Mouse (Mus musculus) right cerebral cortex, adult 18-20 months (tissue): ENCODE results near the gene Dennd1a.

ENCODE experiments used
- DNase-seq: peaks from one replicate; pipeline ENCODE4 v3.0.0; 2022; ENCODE audit warnings: mixed read lengths

The Dennd1a gene

GRCm38 (mm10) chr2:38223759-38224158, 63.4 kb downstream of the Dennd1a start:
- no peak for DNase-seq

- DNase-seq: no peak
Observed at GRCm38 (mm10) chr2:38221461-38221860, 65.7 kb downstream of the Dennd1a start.

- no peak for DNase-seq
Observed at GRCm38 (mm10) chr2:38220687-38221435, 66.3 kb downstream of the Dennd1a start.

GRCm38 (mm10) chr2:38219666-38220065, 67.5 kb downstream of the Dennd1a start:
- DNase-seq: no peak

GRCm38 (mm10) chr2:38213041-38213440, 74.1 kb downstream of the Dennd1a start:
- no peak for DNase-seq

- DNase-seq: no peak
Observed at GRCm38 (mm10) chr2:38211426-38211825, 75.8 kb downstream of the Dennd1a start.

- DNase-seq: no peak
Observed at GRCm38 (mm10) chr2:38207752-38208151, 79.4 kb downstream of the Dennd1a start.

- no peak for DNase-seq
Observed at GRCm38 (mm10) chr2:38205281-38205680, 81.9 kb downstream of the Dennd1a start.

- no peak for DNase-seq
Observed at GRCm38 (mm10) chr2:38204696-38205095, 82.5 kb downstream of the Dennd1a start.

- no peak for DNase-seq
Observed at GRCm38 (mm10) chr2:38198072-38198471, 89.1 kb downstream of the Dennd1a start.

GRCm38 (mm10) chr2:38196199-38197060, 90.8 kb downstream of the Dennd1a start:
- DNase-seq: no peak

GRCm38 (mm10) chr2:38192007-38192406, 95.2 kb downstream of the Dennd1a start:
- DNase-seq: no peak

- no peak for DNase-seq
Observed at GRCm38 (mm10) chr2:38191601-38192000, 95.6 kb downstream of the Dennd1a start.

GRCm38 (mm10) chr2:38186438-38186837, 100.8 kb downstream of the Dennd1a start:
- DNase-seq: no peak

GRCm38 (mm10) chr2:38184977-38185376, 102.2 kb downstream of the Dennd1a start:
- DNase-seq: no peak

GRCm38 (mm10) chr2:38183881-38184280, 103.3 kb downstream of the Dennd1a start:
- no peak for DNase-seq

GRCm38 (mm10) chr2:38182283-38182682, 104.9 kb downstream of the Dennd1a start:
- DNase-seq: no peak

GRCm38 (mm10) chr2:38177583-38177978, 109.6 kb downstream of the Dennd1a start:
- DNase-seq: no peak

GRCm38 (mm10) chr2:38176870-38177582, 110.2 kb downstream of the Dennd1a start:
- no peak for DNase-seq

- no peak for DNase-seq
Observed at GRCm38 (mm10) chr2:38175276-38175675, 111.9 kb downstream of the Dennd1a start.

GRCm38 (mm10) chr2:38168606-38169005, 118.6 kb downstream of the Dennd1a start:
- no peak for DNase-seq

- no peak for DNase-seq
Observed at GRCm38 (mm10) chr2:38165966-38166365, 121.2 kb downstream of the Dennd1a start.

GRCm38 (mm10) chr2:38164326-38165035, 122.7 kb downstream of the Dennd1a start:
- DNase-seq: no peak
